Mouse (Mus musculus): ENCODE measurements around the gene Zfp93.
"Not testable (repeated sequence)": the region's sequence is repeated elsewhere in the genome, so short reads cannot be mapped to it uniquely, and the experiment has no call there.

Zfp93 gene

DNA sequence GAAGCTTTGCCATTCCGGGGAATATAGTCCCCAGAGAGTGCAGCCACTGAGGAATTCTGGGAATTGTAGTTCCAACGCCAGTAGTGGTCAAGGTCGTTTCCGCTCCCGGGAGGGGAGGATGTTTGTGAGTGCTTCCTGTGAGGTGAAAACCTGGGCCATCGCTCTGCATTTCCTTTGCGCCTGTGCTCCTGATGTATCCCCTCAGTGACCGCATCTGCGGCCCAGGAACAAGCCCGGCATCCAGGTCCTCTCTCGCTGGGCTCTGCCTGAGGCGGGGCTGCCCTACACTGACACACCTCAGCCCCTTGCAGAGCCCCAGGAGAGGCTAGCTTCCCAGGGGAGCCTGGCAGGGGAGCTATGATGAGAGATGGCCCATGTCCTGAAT is at the start of gene Zfp93:
Gene Zfp93, plus strand, starts transcription at position 133 of the 385 bp plus-strand sequence.
- DNase-seq (ENCODE audit: low spot score): peak; percentile 95

DNA sequence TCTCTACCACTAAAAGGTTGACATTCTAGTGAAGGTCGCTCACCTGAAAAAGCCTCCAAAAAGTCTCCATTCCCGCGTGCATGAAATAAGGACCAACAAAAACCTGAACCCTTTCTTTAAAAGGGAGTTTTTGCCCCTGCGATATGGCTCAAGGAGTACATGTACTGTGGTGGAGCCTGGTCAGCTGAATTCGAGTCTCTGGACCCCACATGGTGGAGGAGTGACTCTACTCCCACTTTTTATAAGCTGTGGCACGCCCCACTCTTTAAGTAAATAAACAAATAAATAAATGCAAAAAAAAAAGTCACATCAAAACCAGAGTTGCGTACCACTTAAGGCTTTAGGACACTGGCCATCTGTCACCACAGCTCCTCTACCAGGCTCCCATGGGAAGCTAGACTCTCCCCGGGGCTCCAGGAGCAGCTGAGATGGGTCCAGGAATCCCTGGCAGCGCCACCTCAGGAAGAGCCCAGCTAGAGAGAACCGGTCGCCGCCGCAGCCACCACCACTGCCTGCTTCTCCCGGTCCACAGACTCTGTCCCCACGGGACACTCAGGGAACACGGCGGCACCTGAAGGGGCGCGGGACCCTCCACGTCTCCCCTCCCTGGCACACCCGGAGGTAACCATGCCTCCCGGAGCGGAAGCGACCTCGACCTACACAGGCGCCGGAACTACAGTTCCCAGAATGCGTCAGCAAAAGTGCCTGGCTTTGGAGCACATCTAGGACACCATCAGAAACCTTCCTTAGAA is 33.0 kb upstream of the Zfp93 start, which contains the start of gene Zfp109:
Gene Zfp109, minus strand, starts transcription at position 521 of the 752 bp plus-strand sequence.
- DNase-seq (ENCODE audit: low spot score): peak; percentile 87

DNA sequence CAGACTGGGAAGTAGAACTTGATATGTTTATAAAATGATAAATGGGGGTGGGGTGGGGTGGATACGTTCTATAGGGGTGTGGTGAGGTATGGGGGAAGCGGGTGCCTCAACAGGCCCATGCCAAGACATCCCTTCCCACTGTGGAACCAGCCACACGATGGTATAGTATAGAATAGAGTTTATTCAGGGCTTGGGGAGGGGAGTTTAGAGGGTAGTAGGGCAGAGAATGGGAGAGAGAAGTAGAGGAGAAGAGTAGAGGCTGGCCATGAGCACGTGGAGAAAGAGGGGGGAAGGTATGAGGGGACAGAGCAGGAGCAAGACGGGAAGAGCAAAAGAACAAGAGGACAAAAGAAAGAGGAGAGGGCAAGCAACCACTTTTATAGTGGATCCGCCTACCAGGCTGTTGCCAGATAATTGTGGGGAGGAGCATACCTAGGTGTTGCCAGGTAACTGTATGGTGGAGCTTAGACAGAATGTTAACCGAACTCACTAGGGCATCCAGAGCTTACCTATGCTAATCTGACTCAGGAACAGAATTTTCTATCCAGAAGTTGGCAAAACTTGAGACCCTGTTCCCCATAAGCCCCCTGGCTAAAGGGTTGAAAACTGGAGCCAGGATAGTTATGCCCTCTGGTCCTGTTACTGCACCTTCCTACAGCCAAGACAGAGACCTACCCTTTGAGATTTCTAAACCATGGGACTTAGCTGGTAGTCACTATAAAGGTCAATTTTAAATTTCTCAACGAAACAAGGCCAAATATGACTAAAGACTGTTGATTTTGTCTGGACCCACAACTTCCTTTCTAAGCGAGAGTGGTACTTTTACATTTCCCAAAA is 16.2 kb upstream of the Zfp93 start:
- no peak for DNase-seq (ENCODE audit: low spot score)

DNA sequence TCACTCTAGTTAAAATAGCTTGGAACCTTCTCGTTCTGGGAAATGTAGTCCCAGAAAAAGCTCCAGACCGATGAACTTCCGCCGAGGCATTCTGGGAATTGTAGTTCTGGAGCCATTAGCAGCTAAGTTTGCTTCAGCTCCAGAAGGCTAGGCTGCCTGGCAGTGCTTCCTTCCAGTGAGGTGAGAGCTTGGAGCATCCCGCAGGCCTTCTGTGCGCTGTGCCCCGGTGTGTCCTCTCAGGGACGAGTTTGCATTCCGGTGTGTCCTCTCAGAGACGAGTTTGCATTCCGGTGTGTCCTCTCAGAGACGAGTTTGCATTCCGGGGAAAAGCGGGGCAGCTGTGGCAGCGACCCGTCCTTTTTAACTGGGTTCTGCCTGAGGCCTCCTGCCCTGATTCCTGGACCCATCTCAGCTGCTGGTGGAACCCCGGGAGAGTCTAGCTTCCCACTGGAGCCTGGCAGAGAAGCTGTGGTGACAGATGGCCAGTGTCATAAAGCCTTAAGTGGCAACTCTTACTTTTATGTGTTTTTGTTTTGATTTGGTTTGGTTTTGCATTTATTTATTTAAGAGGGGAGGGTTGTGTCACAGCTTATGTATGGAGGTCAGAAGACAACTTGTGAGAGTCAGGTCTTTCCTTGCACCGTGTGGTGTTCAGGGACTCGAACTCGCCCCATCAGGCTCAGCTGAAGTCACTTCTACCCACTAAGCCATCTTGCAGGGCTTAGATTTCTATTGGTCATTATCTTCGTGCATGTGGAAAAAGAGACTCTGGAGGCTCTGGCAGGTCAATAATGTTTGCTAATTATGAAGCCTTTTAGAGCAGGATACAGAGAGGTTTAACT is 15.4 kb upstream of the Zfp93 start, which contains the start of gene Zfp108:
Gene Zfp108, plus strand, starts transcription at position 162 of the 842 bp plus-strand sequence.
- peak; percentile 92 for DNase-seq (ENCODE audit: low spot score)

DNA sequence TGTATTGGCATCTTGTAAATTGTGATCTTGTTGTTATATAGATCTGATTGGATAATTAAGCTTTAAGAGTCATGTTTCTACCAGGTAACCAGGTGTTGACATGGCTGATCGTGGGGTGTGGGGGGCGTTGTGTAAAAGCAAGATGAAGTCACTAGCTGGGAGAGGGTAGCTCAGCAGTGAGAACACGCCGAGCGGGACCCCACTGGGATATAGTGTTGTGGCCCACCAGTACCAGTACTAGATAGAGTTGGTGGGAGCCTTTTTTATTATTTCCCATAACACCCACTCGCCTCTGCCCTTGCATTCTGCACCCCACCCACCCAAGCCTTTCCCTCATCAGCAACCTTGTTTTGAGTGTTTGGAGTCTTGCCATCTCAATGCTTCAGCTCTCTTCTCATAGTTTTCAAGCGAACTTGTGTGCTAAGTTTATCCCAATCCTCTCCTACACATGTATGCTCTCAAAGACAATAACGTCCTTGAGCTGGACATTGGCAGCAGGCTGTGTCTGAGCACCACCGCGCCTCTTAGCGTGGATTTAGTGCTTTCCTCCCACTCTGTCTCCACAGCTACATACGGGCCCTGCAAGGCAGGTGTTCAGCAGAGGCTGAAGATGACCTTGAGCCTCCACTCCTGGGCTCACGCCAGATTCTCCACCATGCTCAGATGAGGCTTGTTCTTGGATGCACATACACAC is 10.8 kb upstream of the Zfp93 start:
- DNase-seq (ENCODE audit: low spot score): no peak

DNA sequence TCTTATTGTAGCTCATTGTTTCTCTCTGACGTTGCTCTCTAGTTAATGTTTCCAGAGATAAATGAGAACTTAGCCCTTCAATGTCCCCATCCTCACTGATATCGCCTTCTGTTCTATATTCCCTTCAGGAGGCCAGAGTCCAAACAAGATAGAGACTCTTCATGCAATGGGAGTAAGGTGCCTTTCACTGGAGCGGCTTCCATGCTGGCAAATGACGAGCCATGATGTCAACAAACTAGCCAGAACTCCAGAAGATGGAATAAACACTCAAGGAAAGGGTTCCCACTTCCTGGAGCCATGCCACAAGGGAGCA is 10.3 kb upstream of the Zfp93 start:
- DNase-seq (ENCODE audit: low spot score): no peak

DNA sequence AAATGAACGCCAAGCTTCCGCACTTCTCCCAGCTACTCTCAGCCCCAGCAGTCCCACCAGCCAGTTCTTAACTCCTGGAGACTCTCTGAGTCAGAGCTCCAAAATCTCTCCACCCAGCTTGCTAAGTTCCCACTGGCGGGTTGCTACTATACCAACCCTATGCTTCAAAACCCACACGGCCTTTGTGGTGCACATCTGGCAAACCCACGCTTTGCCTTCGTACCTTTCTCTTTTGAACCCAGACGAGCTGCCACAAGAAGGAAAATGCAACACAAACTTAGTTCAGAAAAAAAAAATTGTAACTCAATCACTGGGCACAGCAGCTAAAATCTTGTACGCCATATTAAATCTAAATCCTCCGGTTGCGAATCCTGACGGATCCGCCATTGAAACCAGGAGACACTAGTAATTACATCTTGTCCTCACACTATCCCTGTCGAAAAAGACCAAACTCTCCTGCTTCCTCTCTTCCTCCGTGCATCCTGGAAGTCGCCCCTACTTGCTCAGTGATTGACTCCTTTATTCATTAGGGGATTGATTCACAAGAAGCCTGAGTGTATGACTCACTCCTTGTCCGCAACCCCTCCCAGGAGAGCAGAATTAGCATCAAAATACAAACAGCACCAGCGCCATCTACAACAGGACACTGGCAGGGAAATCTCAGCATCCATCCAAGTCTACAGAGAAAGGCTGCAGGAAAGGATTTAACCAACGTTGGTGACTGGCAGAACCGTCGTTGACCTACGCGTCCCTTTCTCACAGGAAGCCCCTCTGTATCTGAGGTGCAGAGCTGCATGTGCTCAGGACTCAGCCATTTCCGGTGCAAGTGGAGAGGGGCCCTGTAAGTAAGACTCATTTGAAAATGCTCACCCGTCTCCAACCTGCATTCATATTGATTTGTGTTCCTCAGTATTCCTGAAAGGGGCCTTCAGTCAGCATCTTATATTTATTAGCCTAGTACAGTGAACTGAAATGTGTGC is 1.8 kb upstream of the Zfp93 start:
- DNase-seq (ENCODE audit: low spot score): no peak

DNA sequence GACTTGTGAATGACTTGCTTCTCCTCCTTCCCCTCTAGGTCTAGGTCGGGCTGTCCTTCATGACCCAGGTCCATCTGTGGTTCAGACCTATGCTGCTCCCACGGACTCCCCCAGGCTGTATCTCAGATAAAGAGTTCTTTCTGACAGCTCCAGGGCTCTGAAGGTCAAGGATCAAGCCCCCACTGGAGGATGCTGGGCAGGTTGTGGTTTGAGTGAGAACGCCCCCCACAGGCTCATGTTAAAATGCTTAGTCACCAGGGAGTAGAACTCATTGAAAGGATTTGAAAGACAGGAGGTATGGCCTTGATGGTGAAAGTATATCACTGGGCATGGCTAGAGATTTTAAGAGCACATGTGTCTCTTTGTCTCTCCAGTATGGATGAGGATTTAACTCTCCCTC is 964 bp upstream of the Zfp93 start:
- no peak for DNase-seq (ENCODE audit: low spot score)

DNA sequence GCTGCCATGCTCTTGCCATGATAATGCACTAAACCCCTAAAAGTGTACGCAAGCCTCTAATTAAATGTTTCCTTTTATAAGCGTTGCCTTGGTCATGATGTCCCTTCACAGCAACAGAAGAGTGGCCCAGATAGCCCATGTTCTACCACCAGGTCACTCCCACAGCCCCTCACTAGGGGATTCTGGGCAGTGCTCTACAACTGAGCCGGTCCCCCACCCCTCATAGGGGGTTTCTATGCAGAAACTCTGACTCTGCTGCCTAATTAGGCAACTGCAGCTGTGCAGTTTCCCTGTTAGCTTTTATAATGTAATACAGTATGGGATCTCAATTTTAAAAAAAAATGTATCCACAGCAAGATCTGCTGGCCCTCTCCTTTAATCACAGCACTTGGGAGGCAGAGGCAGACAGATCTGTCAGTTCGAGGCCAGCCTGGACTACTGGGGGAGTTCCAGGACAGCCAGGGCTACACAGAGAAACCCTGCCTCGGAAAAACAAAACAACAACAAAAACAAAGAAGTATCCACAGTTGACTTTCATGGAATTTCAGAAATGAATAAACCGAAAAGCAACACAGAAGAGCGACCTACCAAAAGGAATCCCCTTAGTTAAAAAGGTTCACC is 443 bp upstream of the Zfp93 start:
- DNase-seq (ENCODE audit: low spot score): peak; percentile 9

DNA sequence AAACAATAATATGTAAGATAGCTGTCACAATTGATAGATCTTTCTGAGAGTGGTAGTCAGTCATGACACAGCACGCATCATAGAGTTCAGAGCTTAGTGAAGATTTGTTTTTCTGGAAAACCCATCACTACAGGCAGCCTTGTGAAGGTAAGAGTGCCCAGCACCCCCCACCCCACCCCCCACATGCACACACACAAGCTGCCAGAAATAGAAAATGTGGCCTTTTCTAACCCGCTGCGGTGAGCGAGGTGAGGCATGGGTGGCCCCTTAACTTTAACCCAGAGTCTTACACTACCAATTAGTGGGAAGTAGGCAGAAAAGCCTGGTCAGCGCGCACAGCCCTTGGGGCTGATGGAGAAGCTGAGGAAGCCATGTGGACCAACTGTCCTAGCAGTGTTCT is 971 bp downstream of the Zfp93 start:
- no peak for DNase-seq (ENCODE audit: low spot score)

DNA sequence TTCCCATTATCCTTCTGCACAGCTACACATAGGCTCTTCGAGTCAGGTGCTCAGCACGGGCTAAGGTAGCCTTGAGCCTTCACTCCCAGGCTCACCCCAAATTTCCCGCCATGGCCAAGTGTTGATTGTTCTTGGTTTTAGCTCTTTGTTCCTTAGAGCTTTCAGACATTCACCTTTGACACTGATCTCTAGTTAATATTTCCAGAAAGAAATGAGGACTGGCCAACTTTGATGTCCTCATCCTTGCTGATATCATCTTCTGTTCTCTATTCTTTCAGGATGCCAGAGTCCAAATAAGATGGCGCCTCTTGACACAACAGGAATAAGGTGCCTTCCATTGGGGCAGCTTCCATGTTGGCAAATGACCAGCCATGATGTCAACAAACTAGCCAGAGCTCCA is 4.2 kb downstream of the Zfp93 start:
- DNase-seq (ENCODE audit: low spot score): no peak

DNA sequence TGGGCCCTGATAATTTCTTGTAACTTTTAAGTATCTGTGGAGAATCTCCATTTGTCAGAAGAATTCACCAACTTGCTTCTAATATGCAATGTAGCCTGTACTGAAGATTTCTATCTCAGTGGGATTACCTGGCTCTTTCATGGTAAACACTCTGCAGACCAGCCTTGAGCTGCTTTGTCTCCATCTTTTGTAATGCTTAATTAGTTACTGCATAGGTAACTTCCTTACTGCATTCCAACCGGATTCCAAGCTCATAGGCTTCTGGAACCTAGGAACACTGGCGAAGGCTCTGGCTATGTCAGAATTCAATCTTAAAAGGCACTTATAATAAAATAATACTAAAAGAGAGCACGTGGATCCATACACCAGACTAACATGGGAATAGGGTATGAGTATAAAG is 8.6 kb downstream of the Zfp93 start:
- not testable (repeated sequence) for DNase-seq (ENCODE audit: low spot score)

DNA sequence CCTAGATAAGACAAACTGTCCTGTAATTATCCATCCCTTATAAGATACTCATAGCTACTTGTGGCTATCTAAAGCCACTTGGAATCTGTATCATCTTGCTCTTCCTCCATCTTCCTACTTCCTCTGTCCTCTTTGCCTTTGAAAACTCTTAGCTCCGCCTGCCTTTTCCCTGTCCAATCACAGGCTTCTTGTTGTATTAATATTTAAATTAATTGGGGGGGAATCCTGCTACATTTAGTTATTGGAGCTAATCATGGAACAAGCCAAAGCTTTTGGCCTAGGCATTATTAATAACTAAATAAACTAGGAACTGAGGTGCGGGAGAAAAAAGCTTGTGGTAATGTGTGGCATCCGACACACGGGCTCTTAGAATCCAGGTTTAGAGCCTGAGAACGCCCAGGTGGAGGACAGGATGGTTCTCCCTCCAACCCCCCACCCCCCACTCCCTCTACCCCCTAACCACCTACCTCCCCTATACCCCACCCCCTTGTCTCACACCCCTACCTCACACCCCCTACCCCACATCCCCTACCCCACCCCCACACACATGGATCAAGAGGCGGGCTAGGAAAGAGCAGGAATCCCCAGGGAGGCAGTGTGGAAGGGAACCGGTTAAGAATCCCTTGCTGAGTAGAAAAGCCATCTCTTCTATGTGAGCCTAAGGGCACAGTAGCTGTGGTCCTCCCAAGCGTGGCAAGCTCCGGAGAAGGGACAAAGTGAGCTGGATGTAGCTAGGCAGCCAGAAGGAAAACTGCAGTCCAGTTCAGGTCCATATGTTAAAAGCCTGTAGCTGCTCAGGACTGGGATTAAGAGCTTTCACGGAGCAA is 10.0 kb downstream of the Zfp93 start:
- DNase-seq (ENCODE audit: low spot score): no peak

DNA sequence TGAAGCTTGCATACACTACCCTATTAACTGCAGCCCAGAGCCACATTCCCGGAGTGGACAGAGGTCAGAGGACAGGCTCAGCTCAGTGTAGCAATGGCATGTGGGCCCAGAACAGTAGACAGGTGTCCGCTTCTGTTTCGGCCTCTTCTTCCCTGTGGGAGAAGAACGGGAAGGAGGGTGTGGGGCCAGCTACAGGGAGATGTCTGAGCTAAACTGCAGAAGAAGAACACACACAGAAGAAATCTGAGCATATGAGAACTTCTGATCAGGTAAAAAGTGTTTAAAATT is 10.6 kb downstream of the Zfp93 start:
- DNase-seq (ENCODE audit: low spot score): no peak

DNA sequence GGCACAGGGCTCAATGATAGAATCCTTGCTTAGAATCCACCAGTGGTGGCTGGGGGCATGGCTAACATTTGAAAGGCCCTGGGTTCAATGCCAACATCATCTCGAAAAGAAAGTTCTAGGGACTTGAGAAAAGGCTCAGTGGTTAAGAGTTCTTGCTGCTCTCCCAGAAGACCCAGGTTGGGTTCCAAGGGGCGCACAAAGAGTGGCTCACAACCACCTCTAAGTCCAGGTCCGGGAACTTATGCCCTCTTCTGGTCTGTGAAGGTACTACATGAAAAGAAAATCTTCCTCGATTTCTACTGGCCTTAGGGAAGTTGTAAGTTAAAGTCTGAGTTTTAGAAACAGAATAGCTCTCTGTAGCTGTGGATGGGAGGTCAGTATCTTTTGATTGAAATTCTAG is 15.9 kb downstream of the Zfp93 start:
- no peak for DNase-seq (ENCODE audit: low spot score)

DNA sequence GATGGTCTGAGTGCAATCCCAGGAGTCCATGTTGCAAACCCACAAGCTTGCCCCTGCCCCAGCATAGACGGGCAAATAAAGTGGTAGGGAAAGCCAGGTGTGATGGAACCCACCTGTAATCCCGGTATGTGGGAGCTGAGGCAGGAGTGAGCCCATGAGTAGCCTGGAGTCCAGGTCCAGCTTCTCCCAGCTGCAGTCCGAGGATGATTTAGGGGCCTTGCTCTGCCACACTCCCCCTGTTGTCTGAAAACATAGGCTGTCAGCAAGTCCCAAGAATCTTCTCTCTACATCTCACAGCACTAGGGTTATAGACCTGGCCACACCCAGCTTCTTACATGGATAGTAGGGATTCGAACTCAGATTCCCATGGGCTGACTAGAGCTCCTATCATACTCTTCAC is 16.7 kb downstream of the Zfp93 start:
- no peak for DNase-seq (ENCODE audit: low spot score)

DNA sequence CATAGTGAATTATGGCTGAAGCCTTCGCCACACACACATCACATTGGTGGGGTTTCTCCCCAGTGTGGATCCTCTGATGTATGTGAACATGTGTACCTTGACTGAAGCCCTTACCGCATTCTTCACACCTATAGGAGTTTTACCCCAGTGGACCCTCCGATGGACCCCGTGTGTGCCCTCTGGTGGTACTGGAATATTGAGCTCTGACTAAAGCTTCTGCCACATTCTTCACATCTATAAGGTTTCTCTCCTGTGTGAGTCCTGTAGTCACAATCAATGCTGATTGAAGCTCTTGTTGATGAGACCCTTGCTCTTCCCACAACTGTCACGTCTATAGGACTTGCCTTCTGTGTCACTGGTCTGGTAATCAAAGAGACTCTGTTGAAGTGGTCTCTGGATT is 17.4 kb downstream of the Zfp93 start:
- DNase-seq (ENCODE audit: low spot score): no peak

DNA sequence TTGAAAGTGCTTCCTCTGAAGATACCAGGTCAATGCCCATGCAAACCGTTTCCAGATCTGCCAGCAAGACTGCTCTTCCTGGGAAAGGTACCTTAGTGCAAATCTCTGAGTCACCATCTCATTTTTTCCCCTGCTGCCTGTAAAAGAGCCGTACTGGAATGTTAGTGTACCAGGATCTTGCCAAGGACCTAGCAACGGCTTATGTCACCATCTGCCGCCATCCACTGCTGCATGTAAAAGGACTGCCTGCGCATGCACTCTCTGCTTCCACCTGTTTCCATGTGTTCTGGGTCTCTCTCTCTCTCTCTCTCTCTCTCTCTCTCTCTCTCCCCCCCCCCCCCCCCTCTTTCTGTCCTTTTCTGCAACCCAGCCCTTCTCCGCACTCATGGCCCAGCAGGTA is 18.3 kb downstream of the Zfp93 start:
- DNase-seq (ENCODE audit: low spot score): no peak

DNA sequence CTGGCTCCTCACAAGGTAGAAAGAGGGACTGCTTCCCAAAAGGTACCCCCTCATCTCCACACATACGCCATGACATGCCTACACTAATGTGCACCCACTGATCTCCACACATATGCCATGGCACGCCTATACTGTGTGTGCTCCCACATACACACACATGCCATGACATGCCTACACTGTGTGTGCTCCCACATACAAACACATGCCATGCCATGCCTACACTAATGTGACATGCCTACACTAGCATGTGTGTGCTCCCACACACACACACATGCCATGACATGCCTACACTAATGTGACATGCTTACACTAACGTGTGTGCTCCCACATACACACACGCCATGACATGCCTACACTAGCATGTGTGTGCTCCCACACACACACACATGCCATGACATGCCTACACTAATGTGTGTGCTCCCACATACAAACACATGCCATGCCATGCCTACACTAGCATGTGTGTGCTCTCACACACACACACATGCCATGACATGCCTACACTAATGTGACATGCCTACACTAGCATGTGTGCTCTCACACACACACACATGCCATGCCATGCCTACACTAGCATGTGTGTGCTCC is 20.0 kb downstream of the Zfp93 start:
- DNase-seq (ENCODE audit: low spot score): no peak

All from embryo, embryonic 10 days (tissue).